Mouse (Mus musculus) c-Kit-positive CD71-positive TER-119-positive erythroid progenitor cells, embryonic 14.5 days (primary cell): ENCODE data around the gene Cilp.
"Not testable (repeated sequence)": the region's sequence is repeated elsewhere in the genome, so short reads cannot be mapped to it uniquely, and the experiment has no call there.

Source experiments
- DNase-seq: peaks from one replicate; pipeline ENCODE4 v3.0.0-alpha.2; 2013; ENCODE audit warnings: low spot score

Gene Cilp

GRCm38 (mm10) chr9:65247502-65248376, 17.2 kb upstream of the Cilp start:
- no peak for DNase-seq

- no peak for DNase-seq
Measured at GRCm38 (mm10) chr9:65248377-65248690, 16.6 kb upstream of the Cilp start.

- no peak for DNase-seq
Measured at GRCm38 (mm10) chr9:65252026-65252425, 13.0 kb upstream of the Cilp start.

GRCm38 (mm10) chr9:65255906-65256600, 8.9 kb upstream of the Cilp start:
- no peak for DNase-seq

- DNase-seq = no peak
Measured at GRCm38 (mm10) chr9:65257218-65257910, 7.6 kb upstream of the Cilp start.

- no peak for DNase-seq
Measured at GRCm38 (mm10) chr9:65259366-65259765, 5.6 kb upstream of the Cilp start.

GRCm38 (mm10) chr9:65261591-65262230, 3.3 kb upstream of the Cilp start:
- DNase-seq = no peak

GRCm38 (mm10) chr9:65262641-65263120, 2.3 kb upstream of the Cilp start:
- DNase-seq = no peak

- no peak for DNase-seq
Measured at GRCm38 (mm10) chr9:65267742-65268515, 2.9 kb downstream of the Cilp start.

- no peak for DNase-seq
Measured at GRCm38 (mm10) chr9:65273048-65273809, 8.2 kb downstream of the Cilp start.

- DNase-seq = no peak
Measured at GRCm38 (mm10) chr9:65273873-65274272, 8.9 kb downstream of the Cilp start.

GRCm38 (mm10) chr9:65274851-65275250, 9.9 kb downstream of the Cilp start:
- not testable (repeated sequence) for DNase-seq

- no peak for DNase-seq
Measured at GRCm38 (mm10) chr9:65275810-65276530, 11.0 kb downstream of the Cilp start.

- no peak for DNase-seq
Measured at GRCm38 (mm10) chr9:65281536-65282151, 16.7 kb downstream of the Cilp start.

GRCm38 (mm10) chr9:65283301-65283700, 18.3 kb downstream of the Cilp start:
- DNase-seq = peak; percentile 32

GRCm38 (mm10) chr9:65288252-65288651, 23.3 kb downstream of the Cilp start:
- DNase-seq = not testable (repeated sequence)

- no peak for DNase-seq
Measured at GRCm38 (mm10) chr9:65289988-65290387, 25.0 kb downstream of the Cilp start.

GRCm38 (mm10) chr9:65292421-65292820, 27.4 kb downstream of the Cilp start:
- DNase-seq = peak; percentile 30

GRCm38 (mm10) chr9:65293119-65293518, 28.1 kb downstream of the Cilp start:
- DNase-seq = peak; percentile 69
